Mouse (Mus musculus) cerebellum, adult 2 months (tissue): ENCODE data around the gene Cdc14b. TPM values are rescaled to one million over a fixed set of nuclear protein-coding genes. Genes with fewer than 3 reads are reported as not detected.

ENCODE experiments used
- DNase-seq, 2 experiments: peaks; one replicate each; pipeline ENCODE4 v3.0.0; 2021
- H3K27ac ChIP-seq: fragments of 200-500 bp; 2 replicates; pipeline ENCODE4 v1.5.1; 2012; ENCODE audit warnings: low read length, control low read depth, inconsistent platforms; ENCODE audit not compliant: insufficient read depth
- H3K27me3 ChIP-seq: fragments of 200-500 bp; 2 replicates; pipeline ENCODE4 v1.6.1; 2012; ENCODE audit warnings: inconsistent platforms, mild to moderate bottlenecking, low read length, moderate library complexity; ENCODE audit not compliant: control insufficient read depth, insufficient read depth
- H3K4me1 ChIP-seq: fragments of 200-500 bp; 2 replicates; pipeline ENCODE4 v1.6.1; 2011; ENCODE audit warnings: low read length; ENCODE audit not compliant: control insufficient read depth, insufficient read depth
- H3K4me3 ChIP-seq: fragments of 200-500 bp; replicated peaks from 2 replicates; pipeline ENCODE3; 2011; ENCODE audit warnings: mild to moderate bottlenecking, low read depth, low read length, control low read depth; ENCODE audit not compliant: insufficient read depth
- CTCF ChIP-seq: fragments of 200-500 bp; IDR thresholded peaks from 2 replicates; pipeline ENCODE4 v1.5.1; 2011; ENCODE audit warnings: low read depth, mild to moderate bottlenecking, control low read depth, low read length, moderate library complexity, borderline replicate concordance; ENCODE audit not compliant: insufficient read depth
- POLR2A ChIP-seq: fragments of 200-500 bp; IDR thresholded peaks from 2 replicates; pipeline ENCODE4 v1.6.1; 2011; ENCODE audit warnings: low read length, control low read depth, borderline replicate concordance; ENCODE audit not compliant: insufficient read depth
- WGBS: fragments of 180-500 bp; shearing (Covaris S2); methylation state at CpG from one replicate; pipeline ENCODE4 v1.1.7; 2018; 5-methylcytosine and 5-hydroxymethylcytosine counted together
- polyA plus RNA-seq: library from polyadenylated mRNA; depleted of rRNA; stranded (reverse); fragments of >200 nt; gene quantifications from 2 replicates; pipeline ENCODE4 v1.2.3, GENCODE M21; 2012

The Cdc14b gene
- polyA plus RNA-seq, 1 experiment = 15.3 TPM

- no peak for DNase-seq
- 85% methylated on average over 4 of the region's 4 CpGs for WGBS
- no peak overlapping the region for H3K4me3 ChIP-seq
- H3K27me3 ChIP-seq = no peaks in the 10 kb centered on the region
- H3K4me1 ChIP-seq = no peaks in the 10 kb centered on the region
- H3K27ac ChIP-seq = no peak overlapping the region
- no peak for TF ChIP-seq CTCF
- no peak for TF ChIP-seq POLR2A
Measured at GRCm38 (mm10) chr13:64180300-64180699, 94.8 kb downstream of the Cdc14b start.

GRCm38 (mm10) chr13:64178746-64179652 lies 96.1 kb downstream of the Cdc14b start:
- Histone ChIP-seq H3K4me1 (no peaks in the 10 kb centered on the region), H3K4me3 (no peak overlapping the region), H3K27ac (no peak overlapping the region), H3K27me3 (no peaks in the 10 kb centered on the region)
- no peak for DNase-seq
- TF ChIP-seq POLR2A (no peak), CTCF (no peak)
- 78% methylated on average over 13 of the region's 13 CpGs for WGBS

- 81% methylated on average over 7 of the region's 7 CpGs for WGBS
- no peaks in the 10 kb centered on the region for H3K27me3 ChIP-seq
- H3K4me3 ChIP-seq = no peak overlapping the region
- DNase-seq = no peak
- no peak overlapping the region for H3K27ac ChIP-seq
- no peak for TF ChIP-seq POLR2A
- no peak for TF ChIP-seq CTCF
- no peaks in the 10 kb centered on the region for H3K4me1 ChIP-seq
Measured at GRCm38 (mm10) chr13:64178000-64178399, 97.1 kb downstream of the Cdc14b start.

- H3K27me3 ChIP-seq = no peaks in the 10 kb centered on the region
- H3K27ac ChIP-seq = no peak overlapping the region
- no peak overlapping the region for H3K4me3 ChIP-seq
- H3K4me1 ChIP-seq = no peaks in the 10 kb centered on the region
- WGBS = 99% methylated on average over 25 of the region's 25 CpGs
- no peak for DNase-seq
- TF ChIP-seq CTCF (no peak), POLR2A (no peak)
Measured at GRCm38 (mm10) chr13:64169746-64170145, 105.3 kb downstream of the Cdc14b start.

GRCm38 (mm10) chr13:64163147-64163715 lies 111.9 kb downstream of the Cdc14b start:
- Histone ChIP-seq H3K4me1 (no peaks in the 10 kb centered on the region), H3K27me3 (no peaks in the 10 kb centered on the region), H3K4me3 (peak overlapping the region; percentile 81), H3K27ac (no peak overlapping the region)
- DNase-seq = peak in 1 of 2 experiments; percentile 18
- TF ChIP-seq CTCF = no peak
- no peak for TF ChIP-seq POLR2A
- WGBS = 30% methylated on average over 13 of the region's 13 CpGs

GRCm38 (mm10) chr13:64162626-64163025 lies 112.5 kb downstream of the Cdc14b start:
- H3K4me1 ChIP-seq = no peaks in the 10 kb centered on the region
- H3K27ac ChIP-seq = 0 out of 2 replicates have a peak overlapping the region, but pooled peaks have one; percentile 46
- H3K27me3 ChIP-seq = no peaks in the 10 kb centered on the region
- peak overlapping the region; percentile 81 for H3K4me3 ChIP-seq
- TF ChIP-seq CTCF = no peak
- TF ChIP-seq POLR2A = no peak
- WGBS = 2% methylated on average over 14 of the region's 14 CpGs
- DNase-seq = peak in 1 of 2 experiments; percentile 44

- Histone ChIP-seq H3K4me3 (peak overlapping the region; percentile 81), H3K4me1 (no peaks in the 10 kb centered on the region), H3K27ac (peak overlapping the region; percentile 46), H3K27me3 (no peaks in the 10 kb centered on the region)
- TF ChIP-seq POLR2A (0 out of 2 replicates have a peak, but pooled peaks have one; percentile 22), CTCF (no peak)
- DNase-seq = no peak
- WGBS = under 1% methylated on average over 68 of the region's 71 CpGs
Measured at GRCm38 (mm10) chr13:64161916-64162611, 113.0 kb downstream of the Cdc14b start.
